Mouse (Mus musculus): Measurements from ENCODE around the gene Ifi44. TPM values are rescaled to one million over a fixed set of nuclear protein-coding genes. Genes with fewer than 3 reads are reported as not detected.

The Ifi44 gene
- polyA plus RNA-seq, 1 experiment from 2014 or later: 1.0 TPM

GRCm38 (mm10) chr3:151716246-151716645 is 33.5 kb downstream of the Ifi44 start:
- no peaks in the 10 kb centered on the region for H3K9me3 ChIP-seq (ENCODE audit: low read length)
- no peak for DNase-seq
- H3K27ac ChIP-seq (ENCODE audit: low read depth): no peak overlapping the region
- no peaks in the 10 kb centered on the region for H3K27me3 ChIP-seq (ENCODE audit: insufficient read depth, low read length)
- TF ChIP-seq EP300 (IDR thresholded peaks at IDR 0.05; ENCODE audit: low read depth) (no peak), CTCF (IDR thresholded peaks at IDR 0.05; ENCODE audit: low read depth) (peak; percentile 64)
- no peak overlapping the region for H3K4me3 ChIP-seq (ENCODE audit: low read depth, low read length)
- no peaks in the 10 kb centered on the region for H3K36me3 ChIP-seq (replicated peaks; ENCODE audit: insufficient read depth, low read length)
- ATAC-seq: no peak
- H3K9ac ChIP-seq (replicated peaks): no peak overlapping the region
- H3K4me2 ChIP-seq (ENCODE audit: low read depth, low read length): no peak overlapping the region
- H3K4me1 ChIP-seq (ENCODE audit: insufficient read depth): no peaks in the 10 kb centered on the region
- 22% methylated on average over 1 of the region's 1 CpGs for WGBS (ENCODE audit: insufficient replicate concordance)

DNA sequence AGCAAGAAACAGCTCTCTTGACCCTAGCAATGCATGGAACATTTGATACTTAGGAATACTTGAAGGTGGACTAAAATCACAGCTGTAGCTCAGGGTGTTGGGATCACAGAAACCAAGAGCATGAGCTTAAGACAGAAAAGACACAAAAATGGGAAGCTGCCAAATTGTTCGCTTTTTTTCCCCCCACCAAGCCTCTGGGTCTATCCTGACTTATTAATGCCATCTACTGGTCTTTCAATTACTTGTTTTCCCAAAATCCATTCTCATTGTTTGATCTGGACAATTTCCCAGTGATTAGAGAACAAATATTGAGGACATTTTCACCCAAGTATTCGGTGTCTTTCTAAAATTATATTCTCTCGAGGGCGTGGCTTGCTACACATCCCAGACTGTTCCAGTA is 42.4 kb downstream of the Ifi44 start:
- no peaks in the 10 kb centered on the region for H3K36me3 ChIP-seq (replicated peaks; ENCODE audit: insufficient read depth, low read length)
- DNase-seq (no peak), ATAC-seq (no peak)
- no peak overlapping the region for H3K4me3 ChIP-seq (ENCODE audit: low read depth, low read length)
- no peak overlapping the region for H3K27ac ChIP-seq (ENCODE audit: low read depth)
- no peaks in the 10 kb centered on the region for H3K27me3 ChIP-seq (ENCODE audit: insufficient read depth, low read length)
- TF ChIP-seq CTCF (IDR thresholded peaks at IDR 0.05; ENCODE audit: low read depth) (no peak), EP300 (IDR thresholded peaks at IDR 0.05; ENCODE audit: low read depth) (no peak)
- H3K4me2 ChIP-seq (ENCODE audit: low read depth, low read length): no peak overlapping the region
- H3K4me1 ChIP-seq (ENCODE audit: insufficient read depth): no peaks in the 10 kb centered on the region
- H3K9me3 ChIP-seq (ENCODE audit: low read length): no peaks in the 10 kb centered on the region
- H3K9ac ChIP-seq (replicated peaks): no peak overlapping the region
- 79% methylated on average over 4 of the region's 4 CpGs for WGBS (ENCODE audit: insufficient replicate concordance)

Other genes starting within 250 kb of the Ifi44 start
- not detected in 2 replicates for gene Ifi44l, start 12.9 kb upstream of the Ifi44 start, polyA plus RNA-seq (2015; fragmentation: Nextera tagmentation; extraction: Ambion mirVana)
- not detected in 2 replicates for gene Ptgfr, start 87.7 kb upstream of the Ifi44 start, polyA plus RNA-seq (2015; fragmentation: Nextera tagmentation; extraction: Ambion mirVana)

Data from liver, postnatal 0 days (tissue).